Mouse (Mus musculus) myocyte (in vitro differentiated cells): ENCODE measurements around the gene Mrps9. TPM values are rescaled to one million over a fixed set of nuclear protein-coding genes. Genes with fewer than 3 reads are reported as not detected.
"Not testable (repeated sequence)": the region's sequence is repeated elsewhere in the genome, so short reads cannot be mapped to it uniquely, and the experiment has no call there.

Experiments used
- H3K27me3 ChIP-seq: one replicate; pipeline ENCODE4 v1.6.1; 2011; ENCODE audit not compliant: control insufficient read depth, insufficient read depth, insufficient read length
- H3K36me3 ChIP-seq: one replicate; pipeline ENCODE4 v1.6.1; 2011; ENCODE audit not compliant: control insufficient read depth, insufficient read depth
- H3K4me2 ChIP-seq: one replicate; pipeline ENCODE4 v1.6.1; 2011; ENCODE audit warnings: low read depth, control low read depth
- H3K4me3 ChIP-seq: one replicate; pipeline ENCODE4 v1.5.1; 2011; ENCODE audit warnings: mild to moderate bottlenecking, control low read depth, moderate library complexity
- H3K79me2 ChIP-seq: one replicate; pipeline ENCODE4 v1.6.1; 2011; ENCODE audit not compliant: control insufficient read depth, insufficient read depth
- H3ac ChIP-seq: one replicate; pipeline ENCODE4 v1.6.1; 2011; ENCODE audit not compliant: control insufficient read depth, insufficient read length
- CEBPB ChIP-seq: IDR thresholded peaks from 2 replicates; pipeline ENCODE4 v1.6.1; 2011; ENCODE audit warnings: mild to moderate bottlenecking, moderate library complexity; ENCODE audit not compliant: poor library complexity, insufficient read depth, severe bottlenecking
- E2F4 ChIP-seq: IDR thresholded peaks from one replicate; pipeline ENCODE4 v1.6.1; 2011; ENCODE audit warnings: mild to moderate bottlenecking, control low read depth, moderate library complexity; ENCODE audit not compliant: insufficient read depth
- MAX ChIP-seq: IDR thresholded peaks from one replicate; pipeline ENCODE4 v1.6.1; 2011; ENCODE audit warnings: low read depth, mild to moderate bottlenecking, control low read depth
- MYOD1 ChIP-seq, 3 experiments: IDR thresholded peaks; one replicate each; pipeline ENCODE4 v1.6.1; 2011; ENCODE audit warnings: control low read depth in 2 of 3, low read depth in 2 of 3, mild to moderate bottlenecking in 2 of 3, moderate library complexity in 1 of 3; ENCODE audit not compliant: insufficient read length in 2 of 3, control insufficient read depth in 1 of 3
- MYOG ChIP-seq, 3 experiments: IDR thresholded peaks; one replicate each; pipeline ENCODE4 v1.6.1; 2011; ENCODE audit warnings: control low read depth in 2 of 3, low read depth in 2 of 3, mild to moderate bottlenecking in 2 of 3; ENCODE audit not compliant: insufficient read length in 2 of 3, control insufficient read depth in 1 of 3, insufficient read depth in 1 of 3
- POLR2A ChIP-seq: IDR thresholded peaks from one replicate; pipeline ENCODE4 v1.6.1; 2011; ENCODE audit warnings: low read depth, mild to moderate bottlenecking, control low read depth, moderate library complexity; ENCODE audit not compliant: insufficient read length
- POLR2AphosphoS2 ChIP-seq: IDR thresholded peaks from one replicate; pipeline ENCODE4 v1.6.1; 2011; ENCODE audit warnings: low read depth, control low read depth; ENCODE audit not compliant: insufficient read length
- REST ChIP-seq: IDR thresholded peaks from one replicate; pipeline ENCODE4 v1.6.1; 2011; ENCODE audit warnings: mild to moderate bottlenecking, control low read depth, moderate library complexity; ENCODE audit not compliant: insufficient read depth, insufficient read length
- SRF ChIP-seq: IDR thresholded peaks from one replicate; pipeline ENCODE4 v1.6.1; 2011; ENCODE audit warnings: low read depth; ENCODE audit not compliant: control insufficient read depth, insufficient read length
- TCF12 ChIP-seq: IDR thresholded peaks from one replicate; pipeline ENCODE4 v1.6.1; 2011; ENCODE audit warnings: mild to moderate bottlenecking, control low read depth; ENCODE audit not compliant: poor library complexity, insufficient read depth, severe bottlenecking
- TCF3 ChIP-seq: IDR thresholded peaks from one replicate; pipeline ENCODE4 v1.6.1; 2011; ENCODE audit warnings: low read depth, control low read depth; ENCODE audit not compliant: insufficient read length
- USF1 ChIP-seq: IDR thresholded peaks from one replicate; pipeline ENCODE4 v1.6.1; 2011; ENCODE audit warnings: low read depth, mild to moderate bottlenecking, control low read depth, moderate library complexity
- polyA plus RNA-seq: library from polyadenylated mRNA; unstranded; fragments of >200 nt; fragmentation: generic; extraction: Trizol; gene quantifications from one replicate; pipeline ENCODE4 v1.2.1, GENCODE M21; 2012; ENCODE audit warnings: missing spikeins

The Mrps9 gene
- polyA plus RNA-seq, 1 experiment: 40.8 TPM

DNA sequence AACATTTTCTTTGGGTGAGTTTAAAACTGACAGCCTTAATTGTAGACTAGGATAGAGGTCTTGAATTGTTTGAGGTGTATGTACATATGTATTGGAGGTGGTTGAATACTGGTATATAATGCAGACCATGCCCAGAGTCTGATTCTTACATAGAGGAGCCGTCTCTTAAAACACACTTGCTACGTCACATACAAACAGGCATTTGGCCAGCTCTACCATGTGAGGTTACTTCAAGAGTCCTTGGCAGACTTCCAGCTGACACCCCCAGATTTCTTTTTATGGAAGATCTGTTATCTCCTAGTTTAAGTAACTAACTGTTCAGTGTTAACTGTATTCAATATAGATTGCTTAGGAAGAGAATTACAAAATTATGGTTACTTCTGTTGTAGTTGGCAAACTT, 23.1 kb downstream of the Mrps9 start:
- H3K4me3 ChIP-seq: no peak overlapping the region
- no peaks in the 10 kb centered on the region for H3K27me3 ChIP-seq
- H3ac ChIP-seq: no peak overlapping the region
- H3K79me2 ChIP-seq: peaks cover 6% of the 10 kb centered on the region
- H3K36me3 ChIP-seq: peaks cover 4% of the 10 kb centered on the region
- TF ChIP-seq CEBPB (no peak), TCF3 (no peak), MYOD1 (IDR thresholded peaks at IDR 0.05; ENCODE audit: control insufficient read depth in 1 of 3, insufficient read length in 2 of 3, low read depth in 2 of 3) (no peak), REST (no peak), POLR2AphosphoS2 (no peak), TCF12 (no peak), POLR2A (no peak)
- no peak overlapping the region for H3K4me2 ChIP-seq

DNA sequence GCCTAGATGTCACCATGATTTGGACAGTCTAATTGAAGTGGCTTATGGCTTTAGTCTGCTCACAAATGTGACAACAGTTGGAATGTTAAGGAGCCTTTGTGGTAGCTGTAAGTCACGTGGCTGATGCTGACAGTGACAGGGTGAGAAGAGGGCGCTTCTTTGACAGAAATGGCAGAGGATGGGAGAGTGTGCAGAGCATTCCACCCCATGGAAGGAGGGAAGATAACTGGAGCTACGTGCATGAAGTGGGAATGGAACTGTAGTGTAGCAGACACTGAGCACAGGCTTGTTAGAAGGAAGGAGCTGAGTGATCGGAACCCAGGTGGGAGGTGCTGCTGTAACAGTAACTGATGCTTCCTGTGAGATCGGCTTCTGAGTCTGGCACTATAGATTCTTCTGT, 24.2 kb downstream of the Mrps9 start:
- TF ChIP-seq POLR2AphosphoS2 (no peak), USF1 (no peak), TCF3 (no peak), TCF12 (no peak), POLR2A (no peak), SRF (no peak), CEBPB (no peak), REST (no peak)
- H3K79me2 ChIP-seq: peaks cover 6% of the 10 kb centered on the region

DNA sequence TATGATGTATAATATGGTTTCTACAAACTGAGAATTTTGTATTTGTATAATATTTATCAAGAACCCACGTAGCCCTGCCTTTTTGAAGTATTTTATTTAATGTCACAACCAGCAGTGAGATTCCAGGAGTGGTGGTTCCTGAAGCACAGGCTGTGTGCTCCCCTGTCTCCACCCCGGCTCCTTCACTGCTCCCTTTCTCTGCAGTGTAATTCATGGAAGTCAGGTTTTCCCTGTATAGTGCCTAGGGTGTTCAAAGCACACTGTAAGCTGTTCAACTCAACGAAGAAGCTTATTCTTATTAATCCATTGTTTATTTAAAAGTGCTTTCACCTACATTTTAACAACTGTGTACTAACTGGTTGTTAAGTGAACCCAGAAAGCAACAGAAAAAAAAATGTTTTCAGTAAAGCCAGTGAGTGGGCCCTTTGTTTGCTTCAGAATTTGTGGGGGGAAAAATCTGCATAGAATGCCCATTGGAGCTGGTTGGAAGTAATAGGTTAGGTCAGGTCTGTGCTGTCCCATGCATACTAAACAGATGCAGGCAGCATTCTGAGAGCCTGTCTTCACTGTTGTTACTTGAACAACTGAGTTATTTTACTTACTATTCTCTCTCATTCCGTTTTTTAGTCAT, 25.5 kb downstream of the Mrps9 start:
- Histone ChIP-seq H3ac (no peak overlapping the region), H3K79me2 (peaks cover 6% of the 10 kb centered on the region), H3K27me3 (no peaks in the 10 kb centered on the region), H3K4me3 (no peak overlapping the region), H3K4me2 (no peak overlapping the region), H3K36me3 (peaks cover 4% of the 10 kb centered on the region)
- TF ChIP-seq MYOD1 (IDR thresholded peaks at IDR 0.05; ENCODE audit: control insufficient read depth in 1 of 3, insufficient read length in 2 of 3, low read depth in 2 of 3): no peak
- no peak for TF ChIP-seq MAX
- no peak for TF ChIP-seq CEBPB
- TF ChIP-seq REST: no peak

More for the DNA sequence above, 24.2 kb downstream of the Mrps9 start:
- Histone ChIP-seq H3K27me3 (no peaks in the 10 kb centered on the region), H3ac (no peak overlapping the region), H3K4me3 (no peak overlapping the region), H3K4me2 (no peak overlapping the region), H3K36me3 (peaks cover 4% of the 10 kb centered on the region)

DNA sequence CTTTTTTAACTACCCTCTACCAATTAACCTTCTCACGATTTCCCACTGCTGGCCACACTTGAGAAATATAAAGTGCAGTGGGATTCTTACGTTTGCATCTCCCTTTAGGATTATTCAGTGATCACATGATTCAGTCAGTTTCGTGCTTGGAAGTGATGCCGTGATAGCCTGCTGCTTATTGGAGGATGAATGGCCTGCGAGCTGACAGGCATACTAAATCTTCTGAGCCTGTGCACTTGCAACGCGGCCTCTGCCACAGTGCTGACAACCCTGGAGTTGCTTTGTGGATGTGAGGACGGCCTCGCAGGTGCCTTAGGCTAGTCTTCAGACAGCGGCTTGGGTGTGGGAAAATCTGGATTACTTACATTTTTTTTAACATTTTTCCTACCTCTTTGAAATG, 26.2 kb downstream of the Mrps9 start:
- Histone ChIP-seq H3K4me2 (no peak overlapping the region), H3K36me3 (peaks cover 4% of the 10 kb centered on the region), H3K4me3 (no peak overlapping the region), H3K27me3 (no peaks in the 10 kb centered on the region), H3ac (no peak overlapping the region), H3K79me2 (peaks cover 6% of the 10 kb centered on the region)
- TF ChIP-seq E2F4 (no peak), POLR2AphosphoS2 (no peak), TCF12 (no peak), TCF3 (no peak), MYOG (IDR thresholded peaks at IDR 0.05; ENCODE audit: control insufficient read depth in 1 of 3, insufficient read depth in 1 of 3, insufficient read length in 2 of 3, low read depth in 2 of 3) (no peak), USF1 (no peak), MAX (no peak), POLR2A (no peak), MYOD1 (IDR thresholded peaks at IDR 0.05; ENCODE audit: control insufficient read depth in 1 of 3, insufficient read length in 2 of 3, low read depth in 2 of 3) (no peak), REST (no peak), CEBPB (no peak), SRF (no peak)

DNA sequence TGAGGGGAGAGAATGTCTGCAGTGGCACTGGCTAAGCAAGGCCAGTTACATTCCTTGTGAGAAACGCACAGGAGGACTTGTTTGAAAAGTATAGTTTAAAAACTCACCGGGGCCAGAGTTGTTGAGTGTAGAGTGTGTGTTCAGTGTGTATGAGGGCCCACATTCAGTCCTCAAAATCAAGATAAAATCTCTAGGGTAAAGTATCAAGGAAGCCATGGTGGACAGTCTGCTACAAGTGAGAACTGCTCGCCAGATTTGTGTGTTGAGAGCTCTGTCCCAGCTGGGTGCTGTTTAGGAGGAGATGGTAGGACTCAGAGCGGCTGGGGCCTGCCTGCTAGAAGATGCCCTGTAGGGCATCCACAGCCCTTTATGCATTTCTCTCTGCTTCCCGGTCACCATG, 27.8 kb downstream of the Mrps9 start:
- H3K4me2 ChIP-seq: no peak overlapping the region
- no peaks in the 10 kb centered on the region for H3K27me3 ChIP-seq
- no peak overlapping the region for H3ac ChIP-seq
- no peaks in the 10 kb centered on the region for H3K36me3 ChIP-seq
- TF ChIP-seq MYOD1 (IDR thresholded peaks at IDR 0.05; ENCODE audit: control insufficient read depth in 1 of 3, insufficient read length in 2 of 3, low read depth in 2 of 3) (no peak), MAX (no peak), MYOG (IDR thresholded peaks at IDR 0.05; ENCODE audit: control insufficient read depth in 1 of 3, insufficient read depth in 1 of 3, insufficient read length in 2 of 3, low read depth in 2 of 3) (no peak), USF1 (no peak), POLR2AphosphoS2 (no peak), TCF12 (no peak), REST (no peak), TCF3 (no peak)
- H3K79me2 ChIP-seq: no peaks in the 10 kb centered on the region
- no peak overlapping the region for H3K4me3 ChIP-seq

DNA sequence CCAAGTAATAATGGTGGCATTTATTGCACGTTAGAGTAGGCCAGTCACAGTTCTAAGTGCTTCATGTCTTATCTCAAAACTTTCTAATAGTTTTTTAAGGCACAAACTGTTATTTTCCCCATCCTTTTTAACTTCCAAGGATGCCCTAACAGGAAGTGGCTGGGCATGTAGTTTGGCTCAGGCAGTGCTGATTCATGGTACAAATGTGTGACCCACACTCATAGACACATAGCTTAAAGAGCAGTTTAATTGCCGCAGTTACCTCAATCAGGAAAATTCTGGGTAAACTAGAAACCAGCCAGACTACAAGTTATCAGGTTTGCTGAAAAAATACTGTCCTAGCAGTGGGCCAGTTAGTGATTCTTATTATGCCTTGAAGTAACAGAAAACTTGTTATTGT, 31.2 kb downstream of the Mrps9 start:
- Histone ChIP-seq H3K27me3 (no peaks in the 10 kb centered on the region), H3K4me2 (no peak overlapping the region), H3K4me3 (no peak overlapping the region), H3ac (no peak overlapping the region), H3K79me2 (no peaks in the 10 kb centered on the region), H3K36me3 (no peaks in the 10 kb centered on the region)
- TF ChIP-seq POLR2AphosphoS2 (no peak), USF1 (no peak), MYOD1 (IDR thresholded peaks at IDR 0.05; ENCODE audit: control insufficient read depth in 1 of 3, insufficient read length in 2 of 3, low read depth in 2 of 3) (no peak), TCF12 (no peak), MAX (no peak), SRF (no peak), TCF3 (no peak)

DNA sequence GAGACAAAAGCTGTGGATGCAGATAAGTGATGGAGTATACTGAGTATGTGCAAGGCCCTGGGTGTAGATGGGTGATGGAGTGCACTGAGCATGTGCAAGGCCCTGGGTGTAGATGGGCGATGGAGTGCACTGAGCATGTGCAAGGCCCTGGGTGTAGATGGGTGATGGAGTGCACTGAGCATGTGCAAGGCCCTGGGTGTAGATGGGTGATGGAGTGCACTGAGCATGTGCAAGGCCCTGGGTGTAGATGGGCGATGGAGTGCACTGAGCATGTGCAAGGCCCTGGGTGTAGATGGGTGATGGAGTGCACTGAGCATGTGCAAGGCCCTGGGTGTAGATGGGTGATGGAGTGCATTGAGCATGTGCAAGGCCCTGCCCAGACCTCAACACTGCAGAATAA, 32.4 kb downstream of the Mrps9 start:
- not testable (repeated sequence) for H3K4me3 ChIP-seq, H3K27me3 ChIP-seq, H3ac ChIP-seq, H3K79me2 ChIP-seq, H3K4me2 ChIP-seq, H3K36me3 ChIP-seq
